Mouse (Mus musculus) gastrocnemius, postnatal 36 days (tissue): ENCODE results near the gene Shc3. TPM values are rescaled to one million over a fixed set of nuclear protein-coding genes. Genes with fewer than 3 reads are reported as not detected.

Experiments
- DNase-seq, 2 experiments: peaks; one replicate each; pipeline ENCODE4 v3.0.0; 2022
- intact Hi-C: fragments of 180-260 bp; cut with DNase I; formaldehyde crosslinking; loops from one replicate; pipeline ENCODE4 v1.15.1; 2025
- total RNA-seq, 2 experiments: library from RNA; stranded (reverse); gene quantifications; 2 replicates each; pipeline ENCODE4 v1.2.3; 2021

The Shc3 gene
- total RNA-seq, 2 experiments from 2014 or later: 0.69 to 1.2 TPM

- no peak for DNase-seq
- intact Hi-C loops: no loop called here
Measured at GRCm38 (mm10) chr13:51570111-51570510, 892 bp upstream of the Shc3 start.

- intact Hi-C loops: no loop called here
- DNase-seq: no peak
Measured at GRCm38 (mm10) chr13:51569685-51570068, 458 bp upstream of the Shc3 start.

DNA sequence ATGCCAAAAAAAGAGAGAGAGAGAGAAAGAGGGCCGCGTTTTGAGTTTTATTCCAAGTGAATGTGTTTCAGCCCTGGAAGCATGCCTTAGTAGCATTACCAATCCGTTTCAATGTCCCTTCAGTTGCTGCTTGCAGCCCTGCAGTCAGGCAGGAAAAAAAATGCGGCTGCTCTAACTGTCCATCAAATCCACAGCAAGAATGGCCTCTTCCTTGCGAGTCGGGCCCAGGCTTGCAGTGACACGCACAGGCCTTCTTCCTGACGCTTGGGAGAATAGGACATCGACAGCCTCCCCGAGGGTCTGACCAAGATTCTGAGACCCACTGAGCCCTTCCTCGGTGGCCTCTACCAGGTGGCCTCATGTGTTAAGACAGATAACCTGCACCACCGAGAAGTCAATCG is 718 bp downstream of the Shc3 start:
- intact Hi-C loops: no loop called here
- DNase-seq: no peak

GRCm38 (mm10) chr13:51567411-51567851 is 1.8 kb downstream of the Shc3 start:
- intact Hi-C loops: no loop called here
- DNase-seq: peak; percentile 16 to 24

DNA sequence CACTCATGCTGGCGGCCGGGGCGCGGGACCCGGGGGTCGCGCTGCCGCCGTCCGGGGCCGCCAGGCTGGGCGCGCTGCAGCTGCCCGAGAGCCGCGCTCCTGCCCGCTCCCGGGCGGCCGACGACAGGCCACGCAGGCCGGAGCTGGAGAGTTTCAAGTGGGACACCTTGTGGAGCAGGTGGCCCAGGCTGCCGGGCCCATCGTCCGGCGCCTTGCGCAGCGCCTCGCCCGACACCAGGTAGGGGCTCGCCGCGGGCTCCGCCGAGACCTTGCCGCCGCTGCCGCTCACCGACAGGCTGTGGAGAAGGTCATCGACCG is 2.2 kb downstream of the Shc3 start:
- no peak for DNase-seq

DNA sequence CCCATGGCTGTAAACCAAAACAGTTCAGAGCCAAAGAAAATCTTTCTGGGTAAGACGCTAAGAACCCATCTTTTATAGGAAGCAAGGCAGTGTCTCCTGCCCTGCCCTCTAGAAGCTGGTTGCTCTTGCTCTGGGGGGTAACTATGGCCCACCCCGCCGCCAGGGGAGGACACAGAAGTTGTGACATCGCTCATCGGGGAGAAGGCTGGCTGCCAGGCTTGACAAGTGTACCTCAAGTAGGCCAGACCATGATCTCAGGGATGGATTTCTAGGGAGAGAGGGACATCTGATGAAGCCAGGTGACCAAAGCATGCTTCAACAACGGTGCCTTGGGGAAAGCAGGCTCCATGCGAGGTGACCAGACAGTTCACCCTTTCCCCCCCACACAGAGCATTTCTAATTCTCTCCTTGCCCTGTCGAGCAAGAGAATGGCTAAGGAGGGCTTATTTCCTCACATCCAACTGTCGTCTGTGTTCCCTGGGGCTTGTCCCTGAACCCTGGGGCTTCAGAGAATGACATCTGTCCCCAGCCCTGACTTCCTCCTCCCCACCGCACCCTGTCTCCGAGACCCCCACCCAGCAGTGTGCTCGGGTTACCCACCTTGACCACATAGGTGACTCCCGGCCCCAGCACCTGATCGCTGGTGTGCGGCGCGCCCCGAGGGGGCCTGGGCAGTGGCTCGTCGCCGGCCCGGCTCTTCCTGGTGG is 2.7 kb downstream of the Shc3 start:
- DNase-seq: no peak
- intact Hi-C loops: no loop called here

More for the DNA sequence above, 2.2 kb downstream of the Shc3 start:
- intact Hi-C loops: no loop called here

DNA sequence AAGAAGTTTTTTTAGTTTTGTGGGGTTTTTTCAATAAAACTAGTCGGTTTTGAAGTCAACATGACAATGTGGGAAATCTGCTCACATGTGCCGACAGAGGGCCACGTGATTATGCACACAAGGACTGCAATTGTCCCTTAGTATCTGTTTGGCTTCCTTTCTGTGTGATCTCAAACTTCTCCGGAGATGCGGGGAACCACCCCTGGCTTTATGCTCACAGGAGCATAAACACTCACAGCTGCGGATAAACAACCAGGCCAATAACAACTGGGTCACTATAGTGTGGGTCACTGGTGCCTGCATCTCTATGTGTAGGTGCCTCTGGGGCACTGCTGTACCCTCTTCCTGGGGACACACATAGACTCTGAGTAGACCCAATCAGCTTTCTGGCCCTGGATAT is 4.5 kb downstream of the Shc3 start:
- intact Hi-C loops: no loop called here

GRCm38 (mm10) chr13:51553343-51553742 is 15.9 kb downstream of the Shc3 start:
- intact Hi-C loops: no loop called here
- no peak for DNase-seq

More for the DNA sequence above, 4.5 kb downstream of the Shc3 start:
- DNase-seq: no peak

DNA sequence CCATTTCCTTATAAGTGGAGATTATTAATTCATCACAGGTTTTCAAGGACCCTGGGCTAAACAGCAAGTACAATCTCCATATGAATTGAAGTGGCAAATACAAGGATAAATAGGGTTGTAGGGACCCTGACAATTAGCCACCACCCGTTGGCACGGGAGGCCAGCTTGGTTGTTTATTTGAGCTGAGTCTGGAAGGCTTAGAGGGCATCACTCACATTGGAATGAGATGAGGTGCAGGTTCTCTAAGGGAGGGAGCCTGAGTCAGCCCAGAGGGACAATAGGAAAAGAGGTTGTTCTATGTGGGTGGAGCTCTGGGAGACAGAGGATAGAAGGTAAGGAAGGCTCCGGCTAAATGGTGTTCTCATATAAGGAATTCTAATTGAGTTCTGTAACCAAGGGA is 17.0 kb downstream of the Shc3 start:
- intact Hi-C loops: no loop called here

DNA sequence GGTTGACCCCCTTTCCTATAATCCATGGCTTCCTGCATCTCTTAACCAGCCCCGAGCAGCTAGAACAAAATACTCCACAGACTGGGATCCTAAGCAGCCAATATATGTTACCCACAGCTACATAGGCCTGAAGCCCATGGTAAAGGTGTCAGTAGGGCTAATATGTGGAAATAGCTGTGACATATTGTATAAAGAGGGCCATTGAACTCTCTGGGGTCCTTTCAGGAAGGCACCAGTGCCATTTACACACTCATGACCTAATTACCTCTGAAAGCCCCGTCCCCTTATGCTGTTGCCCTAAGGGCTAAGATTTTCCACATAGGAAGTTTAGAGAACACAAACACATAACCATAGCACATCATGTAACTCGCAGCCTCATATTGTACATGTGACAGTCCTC is 17.4 kb downstream of the Shc3 start:
- no peak for DNase-seq
- intact Hi-C loops: no loop called here

More for the DNA sequence above, 17.0 kb downstream of the Shc3 start:
- DNase-seq: no peak

GRCm38 (mm10) chr13:51539816-51540215 is 29.4 kb downstream of the Shc3 start:
- intact Hi-C loops: no loop called here
- DNase-seq: no peak

GRCm38 (mm10) chr13:51535326-51535725 is 33.9 kb downstream of the Shc3 start:
- DNase-seq: no peak
- intact Hi-C loops: no loop called here

DNA sequence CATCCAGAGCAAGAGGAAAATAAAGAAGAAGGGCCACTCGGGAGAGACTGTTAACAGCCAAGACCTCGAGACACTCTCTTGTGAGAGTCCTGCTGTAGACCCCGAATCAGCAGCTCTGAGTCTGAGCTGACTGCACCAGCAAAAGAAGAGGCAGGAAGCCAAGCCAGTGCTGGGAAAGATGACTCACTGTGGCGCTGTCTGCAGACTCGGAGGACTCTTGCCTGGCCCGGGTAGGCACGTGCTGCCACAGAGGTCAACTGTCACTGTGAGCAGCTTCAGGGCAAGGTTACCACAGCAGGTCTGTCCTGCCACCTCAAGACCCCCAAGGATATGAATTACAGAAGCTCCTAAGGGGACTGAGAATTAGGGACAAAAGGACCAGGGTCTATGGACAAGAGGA is 42.7 kb downstream of the Shc3 start:
- peak in 1 of 2 experiments; percentile 19 for DNase-seq
- intact Hi-C loops: no loop called here

GRCm38 (mm10) chr13:51524316-51524715 is 44.9 kb downstream of the Shc3 start:
- no peak for DNase-seq
- intact Hi-C loops: no loop called here

- DNase-seq: no peak
- intact Hi-C loops: no loop called here
Measured at GRCm38 (mm10) chr13:51523311-51523710, 45.9 kb downstream of the Shc3 start.

DNA sequence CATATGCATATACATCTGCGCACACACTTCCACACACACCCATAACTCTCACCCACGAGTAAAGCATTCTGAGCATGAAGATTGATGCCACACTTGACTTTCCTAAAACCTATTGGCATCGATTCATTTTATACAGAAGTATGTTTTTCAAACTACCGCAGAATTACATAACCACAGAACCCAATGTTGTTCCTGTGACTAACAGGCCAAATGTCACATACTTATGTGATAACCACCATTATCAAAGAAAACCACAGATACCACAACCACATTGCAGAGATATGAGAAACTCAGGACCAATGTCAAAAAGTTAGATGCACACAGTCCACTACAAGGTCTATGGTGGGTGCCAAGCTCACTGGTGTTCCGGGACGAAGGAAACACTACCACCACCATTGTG is 50.3 kb downstream of the Shc3 start:
- intact Hi-C loops: no loop called here
- DNase-seq: no peak

DNA sequence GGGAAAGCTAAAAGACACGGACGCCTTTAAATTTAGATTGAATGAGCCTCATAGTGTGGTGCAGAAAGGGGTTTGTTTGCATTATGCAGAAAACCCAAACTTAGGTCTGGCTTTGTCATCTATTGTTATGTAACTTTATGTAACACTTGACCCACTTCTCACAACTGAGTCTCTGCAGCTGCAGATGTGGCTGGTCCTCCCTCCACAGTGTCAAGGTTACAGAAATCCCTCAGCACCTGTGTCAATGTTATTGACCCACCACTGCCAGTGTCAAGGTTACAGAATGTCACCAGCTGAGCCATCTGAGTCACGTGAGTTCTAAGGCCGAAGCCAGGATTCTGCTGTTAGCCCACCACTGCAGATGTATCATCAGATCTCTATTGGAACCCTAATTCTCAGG is 51.3 kb downstream of the Shc3 start:
- intact Hi-C loops: no loop called here
- DNase-seq: no peak

DNA sequence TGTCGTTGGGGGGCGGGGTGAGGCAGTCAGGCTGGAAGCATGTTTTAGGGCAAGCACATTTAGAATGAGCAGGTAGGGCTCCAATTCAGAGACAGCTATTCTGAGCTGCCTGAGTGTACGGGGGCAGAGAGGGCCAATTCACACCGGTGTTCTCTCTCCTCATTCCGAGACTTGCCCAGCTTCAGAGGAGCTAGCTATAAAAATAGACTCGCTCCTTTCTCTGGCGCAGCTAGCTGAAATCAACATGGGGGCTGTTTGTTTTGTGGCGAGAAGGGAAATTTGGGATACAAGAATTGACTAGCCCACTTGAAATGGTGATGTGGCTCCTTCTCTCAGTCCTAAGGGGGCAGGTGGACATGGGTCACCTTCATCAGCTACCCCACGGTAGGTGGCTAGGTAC is 60.4 kb downstream of the Shc3 start:
- intact Hi-C loops: no loop called here
- DNase-seq: no peak

GRCm38 (mm10) chr13:51505711-51506110 is 63.5 kb downstream of the Shc3 start:
- DNase-seq: no peak
- intact Hi-C loops: no loop called here

DNA sequence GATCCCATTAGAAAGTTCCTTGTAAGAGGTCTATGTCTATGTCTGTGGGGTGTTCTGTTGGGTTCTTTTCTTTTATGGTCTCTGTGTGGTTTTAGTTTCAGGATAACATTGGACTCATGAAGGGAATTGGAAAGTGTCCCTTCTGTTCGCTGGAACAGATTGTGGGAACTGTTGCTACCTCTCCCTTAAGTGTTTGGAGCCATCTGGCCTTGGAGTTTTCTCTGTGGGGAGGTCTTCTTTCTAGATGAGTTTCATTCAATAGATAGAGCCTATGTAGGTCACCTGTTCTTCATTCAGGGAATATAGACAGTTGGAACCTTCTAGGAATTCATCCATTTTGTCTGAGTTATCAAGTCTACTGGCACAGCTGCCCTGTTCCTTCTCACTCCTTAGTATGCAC is 69.5 kb downstream of the Shc3 start:
- intact Hi-C loops: no loop called here
- DNase-seq: no peak

DNA sequence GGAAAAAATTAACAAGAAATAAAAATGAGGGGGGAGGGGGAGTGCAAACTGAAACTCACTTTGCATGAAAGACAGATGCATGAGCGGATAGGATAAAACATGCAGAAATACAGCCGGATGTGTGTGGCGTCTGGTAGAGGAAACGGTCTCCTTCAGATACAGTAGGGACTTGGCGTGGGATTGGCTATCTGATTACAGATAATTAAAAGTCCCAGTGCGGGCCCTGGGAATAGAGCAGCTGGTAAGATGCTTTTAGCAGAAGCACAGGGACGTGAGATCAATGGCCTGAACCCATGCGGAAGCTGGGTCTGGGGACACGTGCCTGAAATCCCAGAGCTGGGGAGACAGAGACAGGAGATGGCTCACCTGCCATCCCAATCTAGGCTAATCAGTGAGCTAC is 75.5 kb downstream of the Shc3 start:
- no peak for DNase-seq
- intact Hi-C loops: no loop called here

GRCm38 (mm10) chr13:51491649-51492435 is 77.4 kb downstream of the Shc3 start:
- DNase-seq: no peak
- intact Hi-C loops: no loop called here
